Mouse (Mus musculus): Measurements from ENCODE around the gene Adamts20.
"Not testable (repeated sequence)": the region's sequence is repeated elsewhere in the genome, so short reads cannot be mapped to it uniquely, and the experiment has no call there.

Adamts20 gene

DNA sequence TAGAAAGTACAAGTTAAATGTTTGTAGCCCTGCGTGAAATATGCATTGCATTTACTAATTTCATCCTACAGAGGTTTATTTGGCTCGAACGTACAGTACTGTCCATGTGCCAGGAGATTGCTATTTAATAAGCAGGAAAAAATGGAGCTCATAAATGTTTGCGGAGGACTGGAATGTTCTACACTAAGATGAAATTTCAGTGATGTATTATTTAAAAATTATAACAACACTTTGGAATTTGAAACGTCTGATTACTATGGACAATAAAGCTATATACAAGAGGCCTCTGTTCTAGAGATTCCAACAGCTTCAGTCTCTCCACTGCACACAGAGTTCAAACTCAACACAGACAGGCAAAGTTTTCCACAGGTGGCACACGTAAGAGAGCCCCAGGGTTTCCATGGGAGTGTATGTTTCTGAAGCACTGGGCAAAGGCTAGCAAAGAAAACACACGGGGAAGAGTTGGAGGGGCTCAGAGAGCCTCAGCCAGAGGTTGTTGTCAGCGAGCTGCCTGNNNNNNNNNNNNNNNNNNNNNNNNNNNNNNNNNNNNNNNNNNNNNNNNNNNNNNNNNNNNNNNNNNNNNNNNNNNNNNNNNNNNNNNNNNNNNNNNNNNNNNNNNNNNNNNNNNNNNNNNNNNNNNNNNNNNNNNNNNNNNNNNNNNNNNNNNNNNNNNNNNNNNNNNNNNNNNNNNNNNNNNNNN, 20.6 kb downstream of the Adamts20 start:
- in situ Hi-C loops (cut with MboI, MseI) = loop anchor here (25.0 kb wide), 1 partner anchor 968 kb away; no protein-coding TSS in a partner anchor

DNA sequence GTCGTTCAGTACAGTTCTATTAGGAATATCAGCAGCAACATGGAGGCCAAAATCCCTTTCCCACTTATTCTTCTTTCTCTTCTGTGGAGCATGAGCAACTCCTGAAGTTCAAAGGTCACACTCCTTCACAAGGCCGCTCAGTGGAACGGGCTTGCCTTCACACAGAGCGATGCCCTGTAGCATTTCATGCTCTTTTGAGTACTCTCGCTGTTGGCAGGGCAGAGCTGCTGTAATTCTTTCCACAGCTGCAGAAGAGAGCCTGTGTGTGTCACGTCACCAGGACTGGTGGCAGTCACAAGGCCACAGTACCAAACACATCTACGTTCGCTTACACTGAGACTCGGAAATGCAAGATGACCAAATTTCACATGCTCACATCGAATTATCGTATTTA, 21.2 kb downstream of the Adamts20 start:
- in situ Hi-C loops (cut with MboI, MseI) = loop anchor here (25.0 kb wide), 1 partner anchor 968 kb away; no protein-coding TSS in a partner anchor

DNA sequence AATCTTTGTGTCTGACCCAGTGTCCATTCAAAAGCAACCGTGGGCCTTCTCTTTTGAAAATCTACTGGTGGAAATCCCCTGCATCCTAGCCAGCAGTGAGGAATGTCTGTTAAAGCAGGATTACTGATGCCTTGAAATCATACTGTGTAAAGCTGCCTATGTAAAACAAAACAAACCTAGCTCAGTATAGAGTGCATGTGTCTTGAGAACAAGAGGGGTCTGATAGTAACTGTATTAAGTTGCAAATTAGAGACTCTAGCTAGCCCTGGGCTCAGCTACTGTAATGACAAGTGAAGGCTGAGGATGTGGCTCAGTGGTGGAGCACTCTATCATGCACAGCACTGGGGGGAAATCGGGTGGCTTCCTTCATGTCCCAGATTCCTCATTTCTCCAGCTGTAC, 22.2 kb downstream of the Adamts20 start:
- in situ Hi-C loops (cut with MboI, MseI) = loop anchor here (25.0 kb wide), 1 partner anchor 969 kb away; no protein-coding TSS in a partner anchor

DNA sequence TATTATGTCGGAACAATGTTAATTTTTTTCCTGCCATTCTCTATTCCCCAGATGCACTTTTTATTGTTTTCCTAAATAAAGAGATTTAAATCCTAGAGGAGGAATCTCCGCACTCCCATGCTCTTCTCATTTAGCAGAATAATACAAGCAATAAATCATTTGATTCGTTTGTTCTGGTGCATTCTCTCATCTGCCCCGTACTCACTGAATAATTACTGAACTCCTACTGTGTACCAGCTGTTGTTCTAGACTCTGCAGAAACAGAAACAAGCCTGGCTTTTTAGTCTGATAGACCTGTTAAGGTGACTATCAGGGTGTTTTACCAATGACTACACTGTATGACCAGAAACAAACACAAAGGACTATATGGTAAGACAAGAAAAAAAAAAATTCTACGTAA, 29.7 kb downstream of the Adamts20 start:
- in situ Hi-C loops (cut with MboI, MseI) = loop anchor here (25.0 kb wide), 1 partner anchor 977 kb away; no protein-coding TSS in a partner anchor

DNA sequence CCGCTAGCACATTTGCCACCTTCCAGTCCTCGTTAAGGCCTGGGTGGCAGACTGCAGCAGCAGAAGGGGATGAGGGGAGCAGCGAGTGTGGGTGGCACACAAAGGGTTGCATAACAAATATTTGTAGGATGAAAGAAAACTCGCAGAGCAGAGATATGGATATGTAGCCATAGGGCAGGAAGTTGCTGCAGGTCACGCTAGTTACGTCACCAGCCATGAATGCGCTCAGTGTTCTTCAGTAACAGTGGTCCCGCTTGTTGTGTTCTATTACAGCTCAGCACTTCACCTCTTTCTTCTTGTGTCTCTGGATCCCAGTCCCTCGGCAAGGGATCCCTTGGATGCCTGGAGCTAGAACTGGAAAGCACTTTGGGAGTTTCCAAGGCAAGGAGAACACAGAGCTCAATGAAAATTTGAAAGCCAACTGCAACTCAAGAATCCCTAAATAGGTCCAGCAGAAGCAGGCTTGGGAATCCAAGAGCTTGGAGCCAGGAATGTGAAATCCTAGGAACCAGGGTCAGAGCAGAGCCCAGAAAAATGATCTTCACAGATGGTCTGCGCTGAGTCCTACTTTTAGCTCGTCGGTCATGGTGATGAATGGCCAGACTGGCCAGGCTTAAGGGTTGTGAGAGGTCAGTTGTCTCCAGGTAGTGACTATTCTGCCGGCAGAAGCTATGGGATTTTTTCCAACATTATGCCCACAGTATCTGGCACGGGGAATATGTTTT, 34.4 kb downstream of the Adamts20 start:
- in situ Hi-C loops (cut with MboI, MseI) = loop anchor here (25.0 kb wide), 1 partner anchor 981 kb away; no protein-coding TSS in a partner anchor

DNA sequence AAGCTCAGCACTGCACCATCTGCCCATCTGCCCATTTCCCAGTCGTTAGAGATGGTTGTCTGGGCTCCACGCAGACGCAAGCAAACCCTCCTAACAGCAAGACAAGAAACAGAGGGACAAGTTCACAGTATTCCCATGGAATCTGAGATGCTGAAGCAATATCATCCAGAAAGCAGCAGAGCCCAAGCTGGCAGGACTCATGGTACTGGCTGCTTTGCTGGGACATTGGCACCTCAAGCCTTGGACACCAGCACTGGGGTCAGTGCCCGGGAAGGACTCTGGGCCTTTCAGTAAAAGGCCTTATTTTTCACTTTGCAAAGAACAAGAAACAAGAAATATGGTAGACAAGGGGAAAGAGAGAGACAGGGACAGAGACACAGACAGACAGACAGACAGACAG, 36.5 kb downstream of the Adamts20 start:
- in situ Hi-C loops (cut with MboI, MseI) = loop anchor here (25.0 kb wide), 1 partner anchor 984 kb away; no protein-coding TSS in a partner anchor

DNA sequence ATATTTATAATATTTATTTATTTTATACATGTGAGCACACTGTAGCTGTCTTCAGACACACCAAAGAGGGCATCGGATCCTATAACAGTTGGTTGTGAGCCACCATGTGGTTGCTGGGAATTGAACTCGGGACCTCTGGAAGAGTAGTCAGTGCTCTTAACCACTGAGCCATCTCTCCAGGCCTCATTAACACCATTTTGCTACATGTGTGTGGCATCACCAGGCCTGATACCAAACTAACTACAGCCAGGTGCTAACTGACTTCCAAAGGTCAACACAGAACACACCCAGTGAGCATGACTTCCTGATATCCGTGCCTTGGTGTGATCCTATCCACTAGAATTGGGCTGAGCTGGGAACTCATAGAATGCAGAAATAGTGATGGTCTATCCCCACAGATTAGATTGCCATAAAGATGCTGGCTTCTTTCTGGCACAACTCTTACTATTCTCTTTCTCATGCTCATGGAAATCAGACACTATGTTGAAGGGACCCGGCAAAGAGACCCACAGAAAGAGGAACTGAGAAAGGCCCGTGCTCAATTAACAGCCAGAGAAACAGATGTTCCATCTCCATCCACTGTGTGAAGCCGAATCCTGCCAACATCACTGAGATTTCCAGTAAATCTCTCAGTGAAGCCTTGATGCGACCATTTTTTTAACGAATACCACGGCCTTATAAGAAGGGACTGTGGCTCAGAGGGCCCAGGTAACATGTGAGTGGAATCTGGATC, 37.6 kb downstream of the Adamts20 start:
- in situ Hi-C loops (cut with MboI, MseI) = loop anchor here (25.0 kb wide), 1 partner anchor 985 kb away; no protein-coding TSS in a partner anchor

DNA sequence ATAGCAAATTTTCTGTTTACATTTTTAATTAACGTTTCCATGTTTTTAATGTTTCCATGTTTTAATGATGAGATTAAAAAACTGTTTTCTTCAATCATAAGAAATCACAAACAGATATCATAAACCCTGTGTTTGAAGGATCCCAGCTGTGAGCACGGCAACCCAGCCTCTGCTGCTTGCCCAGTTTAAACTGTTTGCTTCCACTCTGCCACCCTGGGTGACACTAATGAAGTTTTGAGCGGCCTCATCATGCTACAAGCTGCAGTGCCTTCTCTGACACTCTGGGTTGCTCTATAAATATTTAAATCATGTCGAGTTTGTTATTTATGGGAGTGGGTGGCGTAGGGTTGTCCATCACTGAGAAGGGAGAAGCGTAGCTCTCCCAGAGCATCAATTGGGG, 44.7 kb downstream of the Adamts20 start:
- in situ Hi-C loops (cut with MboI, MseI) = no loop called here

DNA sequence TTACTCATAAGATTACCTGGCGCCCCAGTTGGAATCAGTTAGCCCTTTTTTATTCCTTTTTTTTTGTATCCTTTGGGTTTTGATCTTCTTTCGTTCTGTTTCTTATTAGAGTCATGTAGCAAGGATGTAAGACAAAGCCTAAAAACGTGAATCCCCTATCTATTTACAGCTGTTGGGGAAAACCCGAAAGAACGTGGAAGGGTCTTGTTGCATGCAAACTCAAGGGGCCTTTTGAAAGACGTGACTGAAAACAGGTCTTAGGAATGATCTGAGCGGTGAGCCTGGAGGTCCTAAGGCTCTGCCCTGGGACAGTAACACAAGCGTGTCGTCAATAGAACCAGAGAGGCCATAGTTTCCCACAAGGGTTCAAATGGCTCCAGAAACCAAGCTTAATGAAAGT, 46.1 kb downstream of the Adamts20 start:
- in situ Hi-C loops (cut with MboI, MseI) = no loop called here

DNA sequence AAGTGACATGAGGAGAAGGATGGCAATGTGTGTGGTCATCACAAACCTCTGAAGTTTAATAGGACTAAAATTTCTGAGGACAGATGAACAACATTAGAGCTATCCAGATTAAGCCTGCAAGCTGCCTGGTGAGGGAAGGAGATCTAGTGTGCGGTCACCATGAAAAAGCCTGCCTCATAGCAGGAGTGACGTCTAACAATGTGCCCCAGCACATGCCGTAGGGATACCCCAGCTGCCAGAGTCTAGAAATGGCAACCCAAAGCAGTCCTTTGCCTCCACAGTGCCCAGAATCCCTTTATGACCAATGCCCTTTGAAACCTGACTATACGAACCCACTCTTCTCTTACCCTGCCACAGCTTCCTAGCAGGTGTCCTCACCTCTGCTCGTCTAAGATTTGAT, 46.8 kb downstream of the Adamts20 start:
- in situ Hi-C loops (cut with MboI, MseI) = no loop called here

DNA sequence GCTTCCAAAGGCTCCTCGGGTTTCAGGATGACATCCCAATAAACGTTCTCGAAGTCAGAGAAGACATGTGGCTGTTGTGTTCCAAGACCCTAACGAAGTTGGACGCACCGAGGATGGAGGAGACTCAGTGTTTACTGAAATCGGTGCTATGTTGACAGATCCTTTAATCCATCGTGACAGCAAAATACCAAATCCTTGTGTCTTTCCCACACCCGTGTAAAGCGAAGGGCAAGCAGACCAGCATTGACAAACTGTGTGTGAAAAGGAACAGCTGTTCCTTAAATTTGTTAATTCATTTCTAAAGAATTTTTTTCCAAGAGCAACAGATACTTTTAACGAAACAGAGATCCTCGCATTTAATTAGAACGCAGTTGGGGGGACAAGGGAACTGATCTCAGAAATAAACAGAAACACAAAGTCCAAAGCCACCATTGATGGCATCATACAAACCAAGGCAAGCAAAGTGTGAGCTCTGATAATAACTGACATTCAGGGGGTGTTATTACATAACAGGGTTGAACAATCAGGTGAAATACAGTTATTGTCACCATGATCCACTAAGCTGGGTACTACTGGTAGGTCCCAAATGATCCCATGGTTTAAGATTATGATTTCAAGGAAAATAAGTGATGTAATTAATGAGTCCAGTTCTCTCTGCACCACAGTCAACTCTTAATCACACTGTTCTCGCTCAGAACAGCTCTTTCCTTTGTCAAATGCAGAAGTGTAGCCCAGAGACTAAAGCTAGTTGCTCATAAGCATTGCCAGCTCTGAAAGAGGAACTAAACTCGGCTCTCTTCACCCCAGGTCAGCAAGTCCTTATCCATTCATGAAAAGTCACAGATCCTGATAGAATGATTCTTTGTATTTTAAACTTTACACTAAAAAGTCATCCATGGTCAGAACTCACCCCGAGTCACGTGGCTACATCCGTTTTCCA, 47.7 kb downstream of the Adamts20 start:
- in situ Hi-C loops (cut with MboI, MseI) = no loop called here

DNA sequence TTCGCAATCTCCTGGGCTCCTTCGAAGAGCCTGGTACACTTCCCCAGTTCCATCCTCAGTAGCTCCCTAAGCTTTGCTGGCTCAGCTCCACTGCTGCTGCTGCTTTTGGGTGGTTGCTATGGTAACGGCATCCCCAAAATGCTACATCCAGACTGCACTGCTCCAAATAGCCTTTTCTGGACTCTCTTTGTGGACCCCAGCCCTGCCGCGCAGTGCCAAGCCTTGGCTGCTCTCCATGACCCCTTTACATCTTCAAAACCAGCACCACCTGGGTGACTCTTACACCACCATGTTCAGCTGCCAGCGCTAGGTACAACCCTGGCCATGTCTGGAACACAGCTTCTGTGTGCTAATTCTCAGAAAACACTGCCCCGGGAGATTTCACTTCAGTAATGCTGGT, 55.4 kb downstream of the Adamts20 start:
- in situ Hi-C loops (cut with MboI, MseI) = no loop called here

DNA sequence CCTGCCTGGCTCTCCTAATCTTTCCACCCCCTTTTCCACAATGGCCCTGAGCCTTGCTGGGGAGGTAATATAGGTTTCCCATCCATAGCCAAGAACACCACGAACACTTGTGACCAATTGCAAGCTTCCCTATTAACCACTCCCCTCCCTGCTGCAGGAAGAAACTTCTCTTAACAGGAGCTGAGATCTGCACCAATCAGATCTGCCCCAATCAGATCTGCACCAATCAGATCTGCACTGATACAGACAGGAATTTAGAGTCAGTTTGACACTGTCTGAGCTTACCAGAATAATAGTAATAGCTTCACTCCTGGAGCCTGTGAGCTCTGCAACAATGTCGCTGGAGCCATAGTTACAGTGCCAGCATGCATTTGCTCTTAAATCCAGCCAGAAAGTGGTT, 58.9 kb downstream of the Adamts20 start:
- in situ Hi-C loops (cut with MboI, MseI) = no loop called here

DNA sequence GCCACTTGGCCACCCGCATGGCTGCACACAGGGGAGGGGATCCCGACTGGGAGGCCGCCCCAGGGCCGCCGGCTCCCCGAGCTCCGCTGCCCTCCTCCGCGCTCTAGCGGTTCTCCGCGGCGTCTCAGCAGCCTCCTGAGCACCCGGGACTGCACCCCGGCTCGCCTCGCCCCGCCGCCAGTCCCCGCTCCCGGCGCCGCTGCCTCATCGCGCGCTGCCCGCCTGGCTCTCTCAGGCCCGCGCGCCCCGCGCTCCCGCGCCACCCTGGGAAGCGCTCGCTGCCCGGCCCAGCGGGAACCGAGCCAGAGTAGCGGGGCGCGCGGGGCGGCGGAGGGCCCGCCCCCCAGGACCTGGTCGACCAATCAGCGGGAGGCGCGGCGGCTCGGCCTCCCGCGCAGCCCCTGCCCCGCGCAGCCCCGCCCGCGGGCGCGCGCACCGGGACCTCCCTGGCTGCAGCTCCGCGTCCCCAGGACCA, 61.1 kb downstream of the Adamts20 start:
- in situ Hi-C loops (cut with MboI, MseI) = no loop called here

DNA sequence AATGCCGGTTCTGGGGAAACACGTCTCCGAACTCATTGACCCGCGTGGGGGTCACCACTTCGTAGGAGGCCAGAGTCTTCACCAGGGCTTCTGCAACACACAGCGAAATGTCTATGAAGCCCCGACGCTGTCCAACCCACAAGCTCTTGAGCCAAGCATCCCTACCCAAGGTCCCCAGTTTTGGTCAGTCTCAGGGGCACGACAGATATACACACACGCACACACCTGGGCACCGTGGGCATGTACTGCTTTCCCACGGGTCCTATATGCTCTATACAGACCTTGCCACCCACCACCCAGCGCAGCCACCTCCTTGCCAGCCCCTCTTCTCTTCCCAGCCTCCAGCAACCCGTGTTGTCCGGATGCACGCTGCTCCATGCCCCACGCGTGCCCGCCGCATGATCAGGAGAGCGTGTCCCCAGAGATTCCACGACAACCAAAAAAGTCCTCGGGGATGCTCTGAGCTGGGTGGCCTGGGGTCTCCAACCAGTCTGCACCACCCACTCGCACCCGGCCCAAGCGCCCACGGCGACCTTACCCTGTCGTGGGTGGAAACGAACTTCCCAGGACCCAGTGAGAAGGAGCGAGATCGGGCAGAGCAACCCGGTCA, 61.7 kb downstream of the Adamts20 start:
- in situ Hi-C loops (cut with MboI, MseI) = no loop called here

DNA sequence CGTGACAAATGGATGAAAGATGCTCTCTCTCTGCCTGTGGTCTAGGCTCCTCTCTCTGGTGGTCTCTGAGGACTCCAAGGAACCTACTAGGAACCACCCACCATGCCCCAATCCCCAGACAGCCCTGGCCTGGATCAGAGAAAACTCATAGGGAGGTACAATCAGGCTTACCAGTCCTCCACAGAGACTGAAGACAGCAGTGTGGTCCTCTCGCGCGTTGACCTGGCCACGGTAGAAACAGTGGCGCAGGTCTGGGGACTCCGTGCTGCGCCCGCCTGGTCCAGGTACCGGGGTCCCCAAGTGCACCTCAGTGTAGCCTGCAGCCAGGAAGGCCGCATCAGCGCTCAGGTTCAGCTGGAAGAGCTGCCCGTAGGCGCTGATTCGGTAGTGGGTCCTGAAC, 62.2 kb downstream of the Adamts20 start:
- in situ Hi-C loops (cut with MboI, MseI) = no loop called here

DNA sequence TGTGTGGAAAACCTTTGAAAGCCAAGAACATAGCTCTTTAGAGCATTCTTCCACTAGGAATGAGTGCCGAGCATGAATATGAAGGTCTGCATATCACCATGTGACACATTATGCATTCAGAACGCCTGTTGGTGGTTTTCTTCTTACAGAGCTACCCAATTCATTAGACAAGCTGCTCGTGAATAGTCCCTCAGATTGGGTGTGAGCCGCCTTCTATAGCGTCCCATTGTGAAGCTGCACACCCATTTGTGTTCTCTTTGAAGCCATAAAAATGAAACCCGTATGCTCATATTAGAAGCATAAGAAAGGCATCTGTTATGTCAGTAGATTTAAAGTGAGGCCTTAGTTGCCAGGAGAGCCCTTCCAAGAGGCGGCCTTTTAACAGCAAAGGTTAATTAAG, 72.5 kb downstream of the Adamts20 start:
- in situ Hi-C loops (cut with MboI, MseI) = no loop called here

DNA sequence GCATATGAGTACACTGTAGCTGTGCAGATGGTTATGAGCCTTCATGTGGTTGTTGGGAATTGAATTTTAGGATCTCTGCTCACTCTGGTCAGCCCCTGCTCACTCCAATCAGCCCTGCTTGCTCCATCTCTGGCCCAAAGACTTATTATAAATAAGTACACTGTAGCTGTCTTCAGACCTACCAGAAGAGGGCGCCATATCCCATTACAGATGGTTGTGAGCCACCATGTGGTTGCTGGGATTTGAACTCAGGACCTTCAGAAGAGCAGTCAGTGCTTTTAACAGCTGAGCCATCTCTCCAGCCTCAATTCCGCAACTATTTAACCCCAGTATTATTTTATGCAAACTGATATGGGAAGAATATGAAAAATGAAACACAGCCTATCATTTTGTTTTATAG, 75.1 kb downstream of the Adamts20 start:
- in situ Hi-C loops (cut with MboI, MseI) = not testable (repeated sequence)

DNA sequence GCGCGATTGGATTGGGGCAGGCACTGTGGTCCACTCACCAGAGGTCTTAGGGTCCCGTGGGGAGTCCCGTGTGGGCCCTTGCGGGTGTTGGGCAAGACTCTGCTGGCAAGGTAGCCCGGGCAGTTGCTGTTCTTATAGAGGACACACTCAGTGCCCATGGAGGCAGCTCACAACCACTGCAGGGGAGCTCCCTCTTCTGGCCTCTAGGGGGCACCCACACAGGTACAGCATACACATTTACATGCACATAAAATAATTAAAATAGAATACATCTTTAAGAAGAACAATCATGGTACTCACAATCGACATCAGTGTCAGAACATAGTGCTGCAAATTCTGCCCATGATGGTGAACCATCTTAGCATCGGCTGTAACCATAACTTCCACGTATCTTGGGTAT, 85.8 kb downstream of the Adamts20 start:
- in situ Hi-C loops (cut with MboI, MseI) = no loop called here

DNA sequence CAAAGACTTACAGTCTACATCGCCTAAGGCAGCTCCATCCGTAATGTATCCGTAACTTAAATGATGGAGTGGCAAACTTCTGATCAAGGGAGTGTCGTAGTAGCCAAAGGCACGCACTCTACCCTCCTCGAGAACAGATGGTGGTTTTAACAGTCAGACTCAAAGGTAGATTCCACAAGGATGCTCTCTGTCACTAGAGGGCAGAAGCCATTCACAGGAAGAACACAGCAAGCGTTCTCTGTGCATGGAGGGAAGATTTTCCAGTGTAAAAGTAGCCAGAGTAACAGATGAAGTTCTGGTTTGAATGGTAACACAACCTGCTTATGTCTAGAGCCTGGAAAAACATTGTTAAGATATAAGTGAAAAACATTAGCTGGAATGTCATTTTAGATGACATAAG, 92.7 kb downstream of the Adamts20 start:
- in situ Hi-C loops (cut with MboI, MseI) = no loop called here

DNA sequence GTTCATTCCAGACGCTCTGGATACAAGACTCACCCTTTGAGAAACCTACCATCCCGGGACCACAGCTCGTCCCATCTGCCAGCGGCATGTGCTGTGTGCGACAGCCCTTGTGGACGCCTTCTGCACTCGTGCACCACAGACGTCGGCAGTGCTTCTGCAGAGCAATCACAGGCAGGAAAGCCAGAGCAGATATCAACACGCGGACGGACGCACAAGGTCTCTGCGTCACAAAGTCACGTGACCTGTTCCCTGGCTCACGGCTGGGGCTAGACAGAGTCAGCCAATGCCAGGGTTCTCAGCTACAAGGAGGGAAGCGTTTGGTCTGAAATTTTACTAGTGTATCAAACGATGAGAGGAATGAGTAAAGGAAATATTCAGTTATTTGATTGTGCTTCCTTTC, 116.2 kb downstream of the Adamts20 start:
- in situ Hi-C loops (cut with MboI, MseI) = no loop called here
